Mouse (Mus musculus): ENCODE measurements around the gene Tmem120b.

Tmem120b gene

GRCm38 (mm10) chr5:123068115-123068514, at the start of gene Tmem120b:
Gene Tmem120b (plus strand): TSS chr5:123068415.
- no peak for DNase-seq (ENCODE audit: low spot score in 2 of 2)

- no peak for DNase-seq (ENCODE audit: low spot score in 2 of 2)
These were observed 48.7 kb upstream of the Tmem120b start for GRCm38 (mm10) chr5:123019336-123020016.

- DNase-seq (ENCODE audit: low spot score in 2 of 2), result no peak
These were observed 47.8 kb upstream of the Tmem120b start for GRCm38 (mm10) chr5:123020426-123020825.

GRCm38 (mm10) chr5:123021438-123021837, 46.8 kb upstream of the Tmem120b start:
- no peak for DNase-seq (ENCODE audit: low spot score in 2 of 2)

- DNase-seq (ENCODE audit: low spot score in 2 of 2), result no peak
These were observed 45.2 kb upstream of the Tmem120b start for GRCm38 (mm10) chr5:123023049-123023448.

GRCm38 (mm10) chr5:123024312-123024711, 43.9 kb upstream of the Tmem120b start:
- DNase-seq (ENCODE audit: low spot score in 2 of 2), result no peak

- no peak for DNase-seq (ENCODE audit: low spot score in 2 of 2)
These were observed 43.1 kb upstream of the Tmem120b start for GRCm38 (mm10) chr5:123024965-123025573.

GRCm38 (mm10) chr5:123026414-123026813, 41.8 kb upstream of the Tmem120b start:
- DNase-seq (ENCODE audit: low spot score in 2 of 2), result no peak

- no peak for DNase-seq (ENCODE audit: low spot score in 2 of 2)
These were observed 40.8 kb upstream of the Tmem120b start for GRCm38 (mm10) chr5:123027436-123027835.

GRCm38 (mm10) chr5:123029729-123030128, 38.5 kb upstream of the Tmem120b start:
- no peak for DNase-seq (ENCODE audit: low spot score in 2 of 2)

- no peak for DNase-seq (ENCODE audit: low spot score in 2 of 2)
These were observed 36.9 kb upstream of the Tmem120b start for GRCm38 (mm10) chr5:123031312-123031711.

- DNase-seq (ENCODE audit: low spot score in 2 of 2), result no peak
These were observed 34.5 kb upstream of the Tmem120b start for GRCm38 (mm10) chr5:123033646-123034160.

GRCm38 (mm10) chr5:123035089-123035488, 33.1 kb upstream of the Tmem120b start:
- no peak for DNase-seq (ENCODE audit: low spot score in 2 of 2)

GRCm38 (mm10) chr5:123035564-123035963, 32.7 kb upstream of the Tmem120b start:
- no peak for DNase-seq (ENCODE audit: low spot score in 2 of 2)

- no peak for DNase-seq (ENCODE audit: low spot score in 2 of 2)
These were observed 30.1 kb upstream of the Tmem120b start for GRCm38 (mm10) chr5:123038115-123038514.

GRCm38 (mm10) chr5:123039120-123039752, 29.0 kb upstream of the Tmem120b start:
- DNase-seq (ENCODE audit: low spot score in 2 of 2), result no peak

- DNase-seq (ENCODE audit: low spot score in 2 of 2), result no peak
These were observed 27.4 kb upstream of the Tmem120b start for GRCm38 (mm10) chr5:123040796-123041195.

GRCm38 (mm10) chr5:123043856-123044255, 24.4 kb upstream of the Tmem120b start:
- DNase-seq (ENCODE audit: low spot score in 2 of 2), result no peak

- DNase-seq (ENCODE audit: low spot score in 2 of 2), result peak; percentile 60 to 63
These were observed 22.5 kb upstream of the Tmem120b start for GRCm38 (mm10) chr5:123045561-123046295.

GRCm38 (mm10) chr5:123046916-123047315, 21.3 kb upstream of the Tmem120b start, which contains the start of gene Morn3:
Gene Morn3 (minus strand): TSS chr5:123047016.
- DNase-seq (ENCODE audit: low spot score in 2 of 2), result no peak

GRCm38 (mm10) chr5:123049271-123049670, 18.9 kb upstream of the Tmem120b start:
- peak in 1 of 2 experiments; percentile 25 for DNase-seq (ENCODE audit: low spot score in 2 of 2)

GRCm38 (mm10) chr5:123050918-123051317, 17.3 kb upstream of the Tmem120b start:
- no peak for DNase-seq (ENCODE audit: low spot score in 2 of 2)

Measured in right cerebral cortex, adult 2 months (tissue).